Mouse (Mus musculus) liver, adult 2 months (tissue): ENCODE data around the gene Sephs1. TPM values are rescaled to one million over a fixed set of nuclear protein-coding genes. Genes with fewer than 3 reads are reported as not detected.
A peak's percentile ranks its signal among the peaks of the same experiment; 100 is the strongest.

Experiments
- DNase-seq: peaks from one replicate; pipeline ENCODE4 v3.0.0-alpha.2; 2011; ENCODE audit warnings: low read depth, low spot score; ENCODE audit errors: extremely low read depth
- H3K27ac ChIP-seq: fragments of 200-500 bp; replicated peaks from 2 replicates; pipeline ENCODE4 v1.5.1; 2012; ENCODE audit warnings: low read depth, mild to moderate bottlenecking, control low read depth, inconsistent platforms, low read length; ENCODE audit not compliant: insufficient read depth
- H3K27me3 ChIP-seq: fragments of 200-500 bp; 2 replicates; pipeline ENCODE4 v1.6.1; 2012; ENCODE audit warnings: mild to moderate bottlenecking, moderate library complexity, low read length, inconsistent platforms; ENCODE audit not compliant: control insufficient read depth, insufficient read depth
- H3K36me3 ChIP-seq: fragments of 200-500 bp; 2 replicates; pipeline ENCODE4 v1.6.1; 2012; ENCODE audit warnings: low read length, inconsistent platforms; ENCODE audit not compliant: control insufficient read depth, insufficient read depth
- H3K4me1 ChIP-seq: fragments of 200-500 bp; 2 replicates; pipeline ENCODE4 v1.6.1; 2011; ENCODE audit warnings: low read length; ENCODE audit not compliant: control insufficient read depth, insufficient read depth
- H3K4me3 ChIP-seq: fragments of 200-500 bp; 2 replicates; pipeline ENCODE4 v1.5.1; 2011; ENCODE audit warnings: low read depth, mild to moderate bottlenecking, control low read depth, low read length, moderate library complexity; ENCODE audit not compliant: insufficient read depth
- H3K79me2 ChIP-seq: fragments of 200-500 bp; 2 replicates; pipeline ENCODE4 v1.6.1; 2012; ENCODE audit warnings: inconsistent platforms, mild to moderate bottlenecking, low read length, moderate library complexity; ENCODE audit not compliant: control insufficient read depth, insufficient read depth
- H3K9ac ChIP-seq: fragments of 200-500 bp; 2 replicates; pipeline ENCODE4 v1.6.1; 2012; ENCODE audit warnings: low read depth, mild to moderate bottlenecking, control low read depth, inconsistent platforms, low read length
- CTCF ChIP-seq: fragments of 200-500 bp; IDR thresholded peaks from 2 replicates; pipeline ENCODE4 v1.5.1; 2011; ENCODE audit warnings: low read depth, low read length, control low read depth
- POLR2A ChIP-seq: fragments of 200-500 bp; IDR thresholded peaks from 2 replicates; pipeline ENCODE4 v1.6.1; 2011; ENCODE audit warnings: low read length, control low read depth; ENCODE audit not compliant: insufficient read depth; ENCODE audit errors: extremely low read depth
- whole genome bisulfite sequencing: fragments of 180-500 bp; shearing (Covaris S2); methylation state at CpG from one replicate; pipeline ENCODE4 v1.1.7; 2018; 5-methylcytosine and 5-hydroxymethylcytosine counted together
- polyA plus RNA-seq: library from polyadenylated mRNA; depleted of rRNA; stranded (reverse); fragments of >200 nt; gene quantifications from 2 replicates; pipeline ENCODE4 v1.2.3, GENCODE M21; 2012
- total RNA-seq: library from RNA; depleted of rRNA; stranded (reverse); fragments of >200 nt; gene quantifications from 2 replicates; pipeline ENCODE4 v1.2.3, GENCODE M21; 2014

The Sephs1 gene
- total and polyA plus RNA-seq, 2 experiments: 13.8 to 16.2 TPM

DNA sequence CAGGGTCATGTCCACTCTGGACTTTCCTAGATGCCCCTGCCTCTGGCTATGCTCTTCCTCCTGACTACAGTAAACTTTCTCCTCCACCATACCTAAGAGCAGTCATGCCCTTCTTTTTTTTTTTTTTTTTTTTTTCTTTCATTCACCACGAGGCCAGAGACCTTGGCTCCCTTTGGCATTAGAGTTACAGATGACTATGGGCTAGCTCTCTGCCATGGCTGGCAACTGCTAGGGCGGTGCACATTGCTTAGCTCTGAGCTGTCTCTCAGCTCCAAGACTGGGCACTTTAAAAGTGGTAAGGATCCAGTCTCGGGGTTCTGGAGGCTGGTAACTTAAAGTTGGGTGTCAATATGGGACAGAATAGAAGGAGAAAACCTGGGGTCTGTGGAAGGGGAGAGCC is 5.2 kb upstream of the Sephs1 start:
- H3K36me3 ChIP-seq: no peaks in the 10 kb centered on the region
- H3K9ac ChIP-seq: no peak overlapping the region
- 62% methylated on average over 3 of the region's 3 CpGs for WGBS
- no peak overlapping the region for H3K4me3 ChIP-seq
- peaks cover 6% of the 10 kb centered on the region for H3K4me1 ChIP-seq
- TF ChIP-seq POLR2A (no peak), CTCF (no peak)
- no peak overlapping the region for H3K27ac ChIP-seq
- no peaks in the 10 kb centered on the region for H3K79me2 ChIP-seq
- no peaks in the 10 kb centered on the region for H3K27me3 ChIP-seq
- no peak for DNase-seq

DNA sequence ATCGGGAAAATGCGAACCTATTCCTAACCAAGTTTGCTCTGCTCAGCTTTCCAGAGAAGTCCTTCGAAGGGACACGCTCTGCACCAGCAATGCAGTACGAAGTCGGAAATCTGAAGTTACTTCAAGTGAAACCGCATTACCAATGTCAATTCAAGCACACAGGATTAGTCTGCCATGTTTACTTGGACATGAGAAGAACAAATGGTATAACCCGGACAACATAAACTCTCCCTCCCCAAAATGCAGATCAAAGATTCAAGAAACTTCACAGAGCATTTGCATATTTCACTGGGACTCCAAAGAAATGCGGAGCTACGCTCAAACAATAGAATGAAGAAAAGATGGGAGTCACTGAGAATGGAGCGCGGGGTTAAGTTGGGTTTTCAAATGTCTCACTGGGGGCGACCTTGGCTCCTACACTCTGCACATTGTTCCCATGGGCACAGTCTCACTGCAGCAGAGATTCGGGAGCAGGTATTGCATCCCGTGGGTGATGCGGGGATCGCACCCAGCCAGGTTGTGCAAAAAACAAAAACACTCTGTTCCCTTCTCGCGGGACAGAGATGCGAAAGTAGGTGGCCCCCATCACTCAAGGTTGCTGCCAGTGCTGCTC is 521 bp upstream of the Sephs1 start:
- peak overlapping the region; percentile 99 for H3K4me3 ChIP-seq
- no peak for DNase-seq
- TF ChIP-seq CTCF: no peak
- no peak for TF ChIP-seq POLR2A
- peaks cover 3% of the 10 kb centered on the region; the same call in 1 of the 2 replicates for H3K4me1 ChIP-seq
- no peak overlapping the region for H3K27ac ChIP-seq
- no peaks in the 10 kb centered on the region; the same call in 1 of the 2 replicates for H3K79me2 ChIP-seq
- 12% methylated on average over 20 of the region's 20 CpGs for WGBS
- no peaks in the 10 kb centered on the region for H3K27me3 ChIP-seq
- H3K36me3 ChIP-seq: no peaks in the 10 kb centered on the region
- peak overlapping the region; percentile 100 for H3K9ac ChIP-seq

GRCm38 (mm10) chr2:4882249-4882791 is 956 bp downstream of the Sephs1 start:
- Histone ChIP-seq H3K4me1 (peaks cover 3% of the 10 kb centered on the region; the same call in 1 of the 2 replicates), H3K4me3 (peak overlapping the region; percentile 99), H3K79me2 (no peaks in the 10 kb centered on the region; the same call in 1 of the 2 replicates), H3K27ac (peak overlapping the region; percentile 99), H3K36me3 (no peaks in the 10 kb centered on the region), H3K9ac (peak overlapping the region; percentile 100), H3K27me3 (no peaks in the 10 kb centered on the region)
- peak; percentile 54 for DNase-seq
- TF ChIP-seq POLR2A: no peak
- TF ChIP-seq CTCF: no peak
- under 1% methylated on average over 63 of the region's 63 CpGs for WGBS

GRCm38 (mm10) chr2:4883009-4883704 is 1.8 kb downstream of the Sephs1 start:
- H3K27me3 ChIP-seq: no peaks in the 10 kb centered on the region
- peak overlapping the region; percentile 99; the same call in 1 of the 2 replicates for H3K4me3 ChIP-seq
- H3K27ac ChIP-seq: no peak overlapping the region; the same call in 1 of the 2 replicates
- WGBS: 2% methylated on average over 18 of the region's 18 CpGs
- 0 out of 2 replicates have a peak, but pooled peaks cover 1% of the 10 kb centered on the region for H3K36me3 ChIP-seq
- H3K79me2 ChIP-seq: no peaks in the 10 kb centered on the region; the same call in 1 of the 2 replicates
- H3K9ac ChIP-seq: peak overlapping the region; percentile 100; the same call in 1 of the 2 replicates
- TF ChIP-seq POLR2A (no peak), CTCF (no peak)
- no peak for DNase-seq
- H3K4me1 ChIP-seq: peaks cover 3% of the 10 kb centered on the region; the same call in 1 of the 2 replicates

DNA sequence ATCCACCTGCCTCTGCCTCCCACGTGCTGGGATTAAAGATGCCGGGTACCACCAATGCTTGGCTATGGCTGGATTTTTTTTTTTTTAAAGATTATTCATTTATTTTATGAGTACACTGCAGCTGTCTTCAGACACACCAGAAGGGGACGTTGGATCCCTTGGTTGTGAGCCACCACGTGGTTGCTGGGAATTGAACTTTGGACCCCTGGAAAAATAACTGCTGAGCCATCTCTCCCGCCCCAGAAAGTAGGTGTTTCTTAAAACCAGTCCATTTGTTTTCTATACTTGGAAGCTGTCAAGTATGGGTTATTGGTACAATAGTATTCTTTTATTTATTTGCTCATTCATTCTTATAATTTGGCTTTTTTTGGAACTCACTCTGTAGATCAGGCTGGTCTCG is 5.5 kb downstream of the Sephs1 start:
- peaks cover 3% of the 10 kb centered on the region; the same call in 1 of the 2 replicates for H3K4me1 ChIP-seq
- no peak overlapping the region for H3K9ac ChIP-seq
- H3K36me3 ChIP-seq: peaks cover 7% of the 10 kb centered on the region; the same call in 1 of the 2 replicates
- no peak overlapping the region for H3K27ac ChIP-seq
- H3K4me3 ChIP-seq: no peak overlapping the region
- peak; percentile 64 for DNase-seq
- 57% methylated on average over 6 of the region's 6 CpGs for WGBS
- TF ChIP-seq POLR2A (no peak), CTCF (no peak)
- peaks cover 3% of the 10 kb centered on the region; the same call in 1 of the 2 replicates for H3K79me2 ChIP-seq
- H3K27me3 ChIP-seq: no peaks in the 10 kb centered on the region
